Comparison of ENCODE assay signal across 9 mouse cellular contexts in genomic region chr17:56163523-56164102, GRCm38 (mm10). TPM values are rescaled to one million over a fixed set of nuclear protein-coding genes. Genes with fewer than 3 reads are reported as not detected.
DNase-seq lines count a peak whose midpoint lies in the region; ATAC-seq lines count a peak whose summit lies in the region.
"Had no signal": no experiment of that assay in that cellular context is flagged by ENCODE, and none has a peak within 500 bp of the region (broad histone marks: within the 10 kb centered on the region; RNA-seq: fewer than 3 reads in every experiment).

No protein-coding gene starts in this region.

- DNase-seq in heart, postnatal 4 days = no peak
- peak; percentile 93 for DNase-seq in induced T-regulatory cell, adult 2 months (ENCODE audit: low read depth)
- DNase-seq in lung, postnatal 36 days = peak; percentile 43
- no peak for DNase-seq in B cell, adult 2 months
- DNase-seq in cerebellum, postnatal 4 days (ENCODE audit: low spot score in 2 of 2) = no peak
- no peak for DNase-seq in right cerebral cortex, postnatal 4 days

- no peak for ATAC-seq in heart, embryonic 15.5 days (replicated peaks; ENCODE audit: insufficient number of reproducible peaks, insufficient read depth, low FRiP score, low read depth)
- ATAC-seq in CD4-positive, CD25-positive, alpha-beta regulatory T cell, adult 4 months = peak; percentile 83

- H3K4me2 ChIP-seq in heart, embryonic 15.5 days = peak overlapping the region; percentile 76

- peak overlapping the region; percentile 25; the same call in 1 of the 2 replicates for H3K27ac ChIP-seq in heart, embryonic 15.5 days

- peaks cover 27% of the 10 kb centered on the region for H3K4me1 ChIP-seq in heart, embryonic 15.5 days (replicated peaks)

- 67% methylated on average over 6 of the region's 6 CpGs for WGBS in heart, embryonic 15.5 days

- H3K4me3 ChIP-seq in heart, embryonic 15.5 days = peak overlapping the region; percentile 53

- H3K27me3 ChIP-seq in heart, embryonic 15.5 days = peaks cover 8% of the 10 kb centered on the region

- no peaks in the 10 kb centered on the region for H3K36me3 ChIP-seq in heart, embryonic 15.5 days
- H3K36me3 ChIP-seq: G1E had no signal

- H3K9ac ChIP-seq in heart, embryonic 15.5 days = no peak overlapping the region

- no peaks in the 10 kb centered on the region for H3K9me3 ChIP-seq in heart, embryonic 15.5 days (replicated peaks)
- H3K9me3 ChIP-seq: G1E had no signal

RNA-seq across cellular contexts. Expression of gene Tnfaip8l1, which starts 1.3 kb away (rescaled TPM):
- 6.7 and 9.2 TPM in 2 replicates for polyA plus RNA-seq in heart, embryonic 15.5 days (2015; fragmentation: Nextera tagmentation; extraction: Ambion mirVana)
- total RNA-seq in heart, postnatal 4 days (2021) = 1 to 10 TPM; 5.9 to 6.0 TPM
- polyA plus RNA-seq in CD4-positive, CD25-positive, alpha-beta regulatory T cell, adult 4 months (2017; shearing (Covaris generic)) = 10 to 100 TPM; 30.3 to 43.4 TPM

RNA-seq across cellular contexts. Expression of gene Mydgf, which starts 20.1 kb away (rescaled TPM):
- polyA plus RNA-seq in heart, embryonic 15.5 days (2015; fragmentation: Nextera tagmentation; extraction: Ambion mirVana) = 62.3 and 80.2 TPM in 2 replicates
- total RNA-seq in heart, postnatal 4 days (2021) = 10 to 100 TPM; 43.4 to 48.8 TPM
- polyA plus RNA-seq in CD4-positive, CD25-positive, alpha-beta regulatory T cell, adult 4 months (2017; shearing (Covaris generic)) = 10 to 100 TPM; 58.9 to 59.6 TPM

RNA-seq across cellular contexts. Expression of gene Sema6b, which starts 23.5 kb away (rescaled TPM):
- 0.92 and 1.3 TPM in 2 replicates for polyA plus RNA-seq in heart, embryonic 15.5 days (2015; fragmentation: Nextera tagmentation; extraction: Ambion mirVana)
- total RNA-seq in heart, postnatal 4 days (2021) = 1 to 10 TPM; 6.3 to 7.2 TPM
- polyA plus RNA-seq in CD4-positive, CD25-positive, alpha-beta regulatory T cell, adult 4 months (2017; shearing (Covaris generic)) = not detected

RNA-seq across cellular contexts. Expression of gene Lrg1, which starts 41.8 kb away (rescaled TPM):
- polyA plus RNA-seq in heart, embryonic 15.5 days (2015; fragmentation: Nextera tagmentation; extraction: Ambion mirVana) = 1.0 and 1.3 TPM in 2 replicates
- 1 to 10 TPM; 5.2 TPM for total RNA-seq in heart, postnatal 4 days (2021)
- polyA plus RNA-seq in CD4-positive, CD25-positive, alpha-beta regulatory T cell, adult 4 months (2017; shearing (Covaris generic)) = not detected
- total RNA-seq: G1E had no signal
- polyA plus RNA-seq: G1E had no signal

RNA-seq across cellular contexts. Expression of gene Plin5, which starts 46.2 kb away (rescaled TPM):
- polyA plus RNA-seq in heart, embryonic 15.5 days (2015; fragmentation: Nextera tagmentation; extraction: Ambion mirVana) = 1.0 and 1.1 TPM in 2 replicates
- 10 to 100 TPM; 61.6 to 67.6 TPM for total RNA-seq in heart, postnatal 4 days (2021)
- polyA plus RNA-seq in CD4-positive, CD25-positive, alpha-beta regulatory T cell, adult 4 months (2017; shearing (Covaris generic)) = not detected
- total RNA-seq: G1E had no signal
- polyA plus RNA-seq: G1E had no signal

Comparison
In these comparisons a context has a peak if more than half of its experiments do, and no peak if none do; other contexts are left out.
1. DNase-seq: peak in induced T-regulatory cell, adult 2 months (single experiment) and lung, postnatal 36 days (single experiment); none in heart, postnatal 4 days (single experiment), B cell, adult 2 months (0 of 2), cerebellum, postnatal 4 days (0 of 2) and right cerebral cortex, postnatal 4 days (single experiment).